Mouse (Mus musculus) thymus, postnatal 10 days (tissue): ENCODE results near the gene Rpp40.

Experiments used
- DNase-seq, 2 experiments: peaks; one replicate each; pipeline ENCODE4 v3.0.0; 2021; ENCODE audit warnings: low spot score in 2 of 2

Gene Rpp40

GRCm38 (mm10) chr13:35905879-35906481 is at the start of gene Rpp40:
Rpp40 (minus strand) TSS chr13:35906359.
- peak; percentile 79 to 80 for DNase-seq

GRCm38 (mm10) chr13:35949814-35950455 is 43.8 kb upstream of the Rpp40 start:
- DNase-seq, result no peak

GRCm38 (mm10) chr13:35947354-35948000 is 41.3 kb upstream of the Rpp40 start:
- peak; percentile 22 to 73 for DNase-seq

DNA sequence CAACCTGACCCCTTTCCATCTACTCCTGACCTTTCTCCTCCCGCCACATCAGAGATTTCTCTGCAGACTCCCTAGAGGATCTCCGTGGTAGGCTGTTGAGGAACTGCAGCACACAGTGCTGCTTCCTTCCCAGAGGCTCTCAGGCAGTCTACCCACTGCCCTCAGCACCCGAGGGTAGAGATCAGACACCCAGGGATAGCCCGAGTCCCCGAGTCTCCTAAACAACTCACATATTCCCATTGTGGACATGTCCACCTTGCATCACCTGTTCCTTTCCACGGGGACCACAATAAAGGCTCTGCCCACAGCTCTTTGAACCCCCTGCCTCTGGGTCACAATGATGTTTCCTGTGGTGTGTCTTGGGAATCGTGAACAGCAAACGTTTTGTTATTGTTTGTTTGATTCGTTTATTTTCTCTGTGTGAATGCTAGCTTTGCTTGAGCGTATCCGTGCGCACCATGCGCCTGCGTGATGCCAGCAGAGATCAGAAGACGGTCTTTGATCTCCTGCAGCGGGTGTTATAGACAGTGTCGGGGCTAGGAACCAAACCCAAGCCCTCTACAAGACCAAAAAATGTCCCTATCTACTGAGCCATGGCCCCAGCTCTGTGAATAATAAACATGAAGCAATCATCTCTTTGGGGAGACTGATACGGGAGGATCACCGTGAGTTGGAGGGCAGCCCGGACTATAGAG is 40.6 kb upstream of the Rpp40 start:
- DNase-seq, result no peak

GRCm38 (mm10) chr13:35940934-35941333 is 34.8 kb upstream of the Rpp40 start:
- no peak for DNase-seq

DNA sequence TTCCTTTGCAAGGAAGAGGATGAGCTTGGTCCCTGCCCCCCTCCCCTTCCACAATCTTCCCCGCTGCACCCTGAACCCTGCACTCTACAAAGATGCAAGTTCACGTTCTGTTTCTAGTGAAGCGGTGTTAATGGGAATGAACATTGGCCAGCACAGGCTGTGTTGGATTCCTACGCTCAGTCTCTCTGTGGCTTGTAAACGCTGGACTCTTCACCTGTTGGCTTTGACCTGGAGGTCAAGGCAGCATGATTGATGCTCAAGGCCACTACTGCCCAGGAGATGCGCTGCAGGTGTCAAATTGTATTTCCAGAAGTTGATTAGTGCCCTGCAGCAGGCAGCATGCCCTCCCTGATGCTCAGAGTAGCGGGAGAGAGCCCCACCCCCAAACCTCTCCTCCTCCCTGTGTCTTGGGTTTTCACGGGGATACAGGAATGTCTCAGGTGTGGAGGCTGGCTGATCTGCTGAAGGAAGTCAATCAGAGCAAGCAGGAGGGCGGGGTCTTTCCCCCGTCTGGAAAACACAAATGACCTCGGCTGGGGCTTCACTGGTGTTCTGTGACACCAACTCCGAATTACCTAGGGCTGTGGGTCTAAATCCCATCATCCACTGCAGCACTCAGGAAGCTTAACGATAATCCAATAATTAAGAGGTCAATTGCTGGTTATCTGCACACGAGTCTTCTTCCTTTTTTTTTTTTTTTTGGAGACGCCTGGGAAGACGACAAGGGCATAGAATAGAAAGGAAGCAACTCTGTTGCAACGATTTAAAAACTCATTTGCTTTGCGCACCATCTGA is 33.9 kb upstream of the Rpp40 start:
- DNase-seq, result no peak

- no peak for DNase-seq
Measured at GRCm38 (mm10) chr13:35937991-35938390, 31.8 kb upstream of the Rpp40 start.

- DNase-seq, result no peak
Measured at GRCm38 (mm10) chr13:35911476-35911875, 5.3 kb upstream of the Rpp40 start.

DNA sequence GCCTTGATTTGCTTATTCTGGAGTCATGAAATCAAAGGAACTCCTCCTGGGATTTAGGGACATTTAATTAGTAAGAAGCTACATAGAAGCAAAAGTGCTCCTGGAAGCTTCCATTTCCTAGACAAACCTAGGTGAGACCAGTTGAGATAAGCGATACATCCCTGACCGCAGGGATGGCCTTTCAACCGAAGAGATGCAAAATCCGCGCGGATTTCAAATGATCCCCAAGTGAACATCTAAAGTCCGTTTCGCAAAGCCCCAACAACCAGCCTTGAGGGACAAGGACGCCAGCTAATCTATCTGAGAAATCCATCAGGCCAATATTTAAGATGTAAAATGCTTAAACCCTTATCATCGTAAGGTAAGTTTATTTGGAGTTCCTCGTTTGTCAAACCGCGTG is 781 bp downstream of the Rpp40 start:
- DNase-seq, result no peak

- DNase-seq, result no peak
Measured at GRCm38 (mm10) chr13:35892866-35893265, 13.3 kb downstream of the Rpp40 start.

- peak; percentile 8 to 43 for DNase-seq
Measured at GRCm38 (mm10) chr13:35886121-35886725, 19.9 kb downstream of the Rpp40 start.

DNA sequence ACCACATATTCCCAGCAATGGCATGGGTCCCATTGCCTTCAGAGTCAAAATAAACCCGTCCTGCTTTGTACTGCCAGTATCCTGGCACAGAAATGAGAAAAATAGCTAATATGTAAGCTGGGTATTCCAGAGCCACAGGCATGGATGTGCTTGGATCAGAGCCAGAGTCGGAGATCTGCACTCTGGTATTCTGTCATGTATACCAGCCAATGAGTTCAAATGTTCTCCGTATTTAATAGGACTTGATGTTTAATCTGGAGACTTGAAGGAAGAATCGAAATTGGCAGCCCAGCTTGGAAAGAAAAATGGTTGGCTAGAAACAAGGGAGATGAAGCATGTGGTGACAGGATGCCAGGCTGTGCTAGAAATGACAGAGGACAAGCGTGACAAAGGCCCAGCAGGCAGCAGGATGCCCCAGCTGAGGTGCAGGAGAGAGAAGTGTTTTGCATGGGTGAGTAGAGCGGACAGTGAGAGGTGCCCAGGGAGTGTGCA is 25.6 kb downstream of the Rpp40 start:
- DNase-seq, result no peak

DNA sequence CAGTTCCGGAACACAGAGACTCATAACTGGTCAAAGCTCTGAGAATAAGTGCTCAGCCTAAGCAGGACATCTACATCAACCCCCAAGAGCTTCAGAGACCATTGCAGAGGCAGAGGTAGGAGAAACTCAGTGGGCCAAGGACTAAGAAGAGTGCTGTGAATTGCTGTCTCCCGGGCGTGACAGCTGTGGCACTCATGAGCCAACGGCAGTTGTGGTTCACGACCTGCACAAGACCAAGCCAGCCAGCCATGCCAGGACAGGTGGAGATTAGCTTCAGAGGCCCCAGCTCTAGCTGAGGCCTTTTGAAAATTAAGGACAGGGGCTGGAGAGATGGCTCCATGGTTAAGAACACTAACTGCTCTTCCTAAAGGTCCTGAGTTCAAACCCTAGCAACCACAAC is 26.6 kb downstream of the Rpp40 start:
- no peak for DNase-seq

DNA sequence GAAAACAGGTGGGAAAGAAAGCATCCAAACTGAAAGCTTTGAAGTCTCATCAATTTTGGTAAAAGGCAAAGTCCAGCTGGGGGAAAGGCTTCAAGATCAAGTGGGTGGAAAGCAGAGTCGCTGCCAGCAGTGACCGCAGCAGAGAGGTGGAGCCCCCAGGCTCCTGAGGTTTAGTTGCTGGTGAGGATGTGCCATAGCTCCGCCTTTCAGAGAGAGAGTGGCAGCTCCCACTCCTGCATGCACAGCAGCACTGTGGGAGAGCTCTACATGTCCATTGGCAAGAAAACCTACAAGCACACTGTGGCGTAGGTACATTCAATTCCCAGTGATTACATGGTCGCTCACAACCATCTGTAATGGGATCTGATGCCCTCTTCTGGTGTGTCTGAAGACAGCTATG is 27.1 kb downstream of the Rpp40 start:
- DNase-seq, result no peak

- DNase-seq, result no peak
Measured at GRCm38 (mm10) chr13:35878282-35878681, 27.9 kb downstream of the Rpp40 start.

- DNase-seq, result no peak
Measured at GRCm38 (mm10) chr13:35875396-35875795, 30.8 kb downstream of the Rpp40 start.

DNA sequence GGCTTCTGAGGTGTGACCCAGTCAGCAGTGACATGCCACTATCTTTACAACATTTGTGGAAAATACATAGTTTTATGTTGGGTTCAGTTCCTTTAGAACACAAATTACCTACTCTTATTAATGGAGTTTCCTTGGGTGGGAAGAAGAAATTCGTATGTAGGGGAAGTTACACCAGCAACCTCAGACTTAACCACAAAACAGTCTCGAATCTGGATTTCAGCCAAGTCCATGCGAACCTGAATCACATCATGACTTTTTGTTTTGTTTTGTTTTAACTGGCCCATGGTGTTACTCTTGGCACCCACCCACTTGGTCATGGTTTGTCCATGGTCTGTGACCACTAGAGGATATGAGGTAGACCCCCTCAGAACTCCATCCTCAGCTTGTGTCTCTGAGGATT is 35.1 kb downstream of the Rpp40 start:
- no peak for DNase-seq

DNA sequence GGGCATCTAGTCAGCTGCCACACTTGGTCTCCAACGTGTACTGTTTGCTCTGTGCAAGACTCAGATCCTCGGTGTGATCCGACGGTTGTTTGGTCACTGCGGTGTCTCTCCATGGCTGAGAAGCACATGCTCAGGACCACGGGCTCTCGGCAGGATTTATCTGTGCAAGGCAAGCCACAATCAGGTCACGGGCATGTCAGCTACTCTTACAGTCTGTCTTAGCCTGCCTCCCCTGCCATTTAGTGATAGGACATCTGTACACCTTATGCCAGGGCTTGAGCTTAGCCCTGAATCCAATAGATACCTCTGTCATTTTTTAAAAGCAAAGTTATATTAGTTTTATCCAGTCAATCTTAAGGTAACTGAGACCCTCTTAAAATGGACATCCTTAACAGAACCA is 35.5 kb downstream of the Rpp40 start:
- no peak for DNase-seq

DNA sequence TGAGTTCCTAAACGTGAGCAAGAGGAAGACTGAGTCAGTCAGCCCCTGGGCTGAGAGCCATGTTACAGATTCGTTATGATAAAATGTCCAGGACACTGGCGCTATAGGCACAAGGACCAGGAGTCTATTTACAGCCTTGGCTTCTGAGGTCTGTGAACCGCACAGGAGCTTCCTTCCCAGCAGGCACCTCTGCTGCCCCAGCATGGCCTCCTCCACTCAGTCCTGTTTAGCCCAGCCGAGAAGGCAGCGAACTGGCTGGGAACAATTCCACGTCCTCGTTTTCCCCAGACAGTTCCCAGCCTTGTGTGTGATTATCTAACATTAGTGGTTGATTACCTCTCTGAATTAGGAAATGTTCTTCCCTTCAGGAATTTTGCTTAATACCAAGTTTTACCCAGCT is 45.2 kb downstream of the Rpp40 start:
- DNase-seq, result no peak

GRCm38 (mm10) chr13:35857486-35857885 is 48.7 kb downstream of the Rpp40 start:
- DNase-seq, result no peak

DNA sequence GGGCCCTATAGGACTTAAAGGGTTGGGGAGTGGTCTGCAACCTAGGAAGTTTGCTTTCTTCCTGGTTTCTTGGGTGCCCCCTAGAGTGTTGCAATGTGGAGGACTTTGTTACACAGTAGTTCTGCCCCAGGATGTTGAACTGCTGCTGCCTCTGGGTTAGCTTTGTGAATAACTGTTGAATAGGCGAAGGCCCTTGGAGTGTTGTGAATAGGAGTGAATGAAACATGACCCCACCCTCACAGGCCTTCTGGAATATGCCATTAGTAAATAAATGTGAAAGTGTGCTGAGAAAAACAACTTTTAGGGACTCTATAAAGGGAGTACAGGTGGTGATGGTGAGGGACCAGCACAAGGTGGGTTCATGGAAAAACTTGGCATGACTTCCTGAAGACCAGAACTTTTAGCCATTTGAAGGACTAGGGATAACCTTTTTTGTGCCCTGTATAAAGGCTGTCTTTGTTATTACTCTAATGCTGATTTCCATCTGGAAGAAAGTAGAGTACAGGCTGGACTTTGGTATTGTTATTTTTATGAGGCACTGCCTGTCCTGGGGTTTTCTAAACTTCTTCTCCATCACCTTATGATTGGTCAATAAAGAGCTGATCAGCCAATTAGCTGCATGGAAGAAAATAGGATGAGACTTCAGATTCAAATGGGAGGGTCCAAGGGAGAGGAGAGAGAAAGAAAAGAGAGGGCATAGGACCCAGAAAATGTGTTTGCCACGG is 53.1 kb downstream of the Rpp40 start:
- no peak for DNase-seq
